Mouse (Mus musculus) lung, postnatal 25 days (tissue): ENCODE data around the gene Smad6.

Experiments
- DNase-seq: peaks from one replicate; pipeline ENCODE4 v3.0.0; 2022; ENCODE audit warnings: low spot score

The Smad6 gene

GRCm38 (mm10) chr9:64021853-64022561 lies at the start of gene Smad6:
Smad6 (minus strand) TSS chr9:64022059.
- DNase-seq: peak; percentile 97

GRCm38 (mm10) chr9:64070674-64071073 lies 48.8 kb upstream of the Smad6 start:
- no peak for DNase-seq

- peak; percentile 36 for DNase-seq
Observed at GRCm38 (mm10) chr9:64069131-64069530, 47.3 kb upstream of the Smad6 start.

GRCm38 (mm10) chr9:64068571-64068970 lies 46.7 kb upstream of the Smad6 start:
- no peak for DNase-seq

GRCm38 (mm10) chr9:64067787-64068186 lies 45.9 kb upstream of the Smad6 start:
- no peak for DNase-seq

GRCm38 (mm10) chr9:64060033-64060539 lies 38.2 kb upstream of the Smad6 start:
- peak; percentile 56 for DNase-seq

GRCm38 (mm10) chr9:64057903-64058650 lies 36.2 kb upstream of the Smad6 start:
- no peak for DNase-seq

GRCm38 (mm10) chr9:64055162-64055561 lies 33.3 kb upstream of the Smad6 start:
- DNase-seq: peak; percentile 64

GRCm38 (mm10) chr9:64053786-64054185 lies 31.9 kb upstream of the Smad6 start:
- DNase-seq: no peak

- DNase-seq: no peak
Observed at GRCm38 (mm10) chr9:64051241-64051640, 29.4 kb upstream of the Smad6 start.

GRCm38 (mm10) chr9:64050513-64051065 lies 28.7 kb upstream of the Smad6 start:
- peak; percentile 31 for DNase-seq

- peak; percentile 86 for DNase-seq
Observed at GRCm38 (mm10) chr9:64049471-64050380, 27.9 kb upstream of the Smad6 start.

- peak; percentile 85 for DNase-seq
Observed at GRCm38 (mm10) chr9:64045117-64045890, 23.4 kb upstream of the Smad6 start.

- no peak for DNase-seq
Observed at GRCm38 (mm10) chr9:64044343-64044742, 22.5 kb upstream of the Smad6 start.

GRCm38 (mm10) chr9:64042911-64043310 lies 21.1 kb upstream of the Smad6 start:
- no peak for DNase-seq

GRCm38 (mm10) chr9:64042216-64042615 lies 20.4 kb upstream of the Smad6 start:
- no peak for DNase-seq

GRCm38 (mm10) chr9:64029908-64030631 lies 8.2 kb upstream of the Smad6 start:
- peak; percentile 88 for DNase-seq

GRCm38 (mm10) chr9:64025565-64025964 lies 3.7 kb upstream of the Smad6 start:
- peak; percentile 74 for DNase-seq

- DNase-seq: no peak
Observed at GRCm38 (mm10) chr9:64024976-64025375, 3.1 kb upstream of the Smad6 start.
